Mouse (Mus musculus) MEL (cell line): ENCODE data around the gene Ddx58. TPM values are rescaled to one million over a fixed set of nuclear protein-coding genes. Genes with fewer than 3 reads are reported as not detected.

Source experiments
- DNase-seq: peaks from one replicate; pipeline ENCODE4 v3.0.0; 2011; ENCODE audit warnings: low read depth, low spot score
- H3K27ac ChIP-seq: 2 replicates; pipeline ENCODE4 v1.5.1; 2012; ENCODE audit warnings: low read depth, mild to moderate bottlenecking, control low read depth, low read length, moderate library complexity; ENCODE audit not compliant: control insufficient read depth
- H3K27me3 ChIP-seq, 2 experiments: fragments of 150-350 bp in 1 of 2; sonication (generic) in 1 of 2; 2 replicates each; pipeline ENCODE4 v1.6.1; 2012; ENCODE audit warnings: low read length in 2 of 2, mild to moderate bottlenecking in 2 of 2, improper control_type of control experiment in 1 of 2, moderate library complexity in 1 of 2; ENCODE audit not compliant: insufficient read depth in 2 of 2, control insufficient read depth in 1 of 2
- H3K36me3 ChIP-seq, 2 experiments: 2 replicates each; pipeline ENCODE4 v1.6.1; 2012 to 2014; ENCODE audit warnings: low read length in 2 of 2, improper control_type of control experiment in 1 of 2, inconsistent platforms in 1 of 2, mild to moderate bottlenecking in 1 of 2; ENCODE audit not compliant: insufficient read depth in 2 of 2, control insufficient read depth in 1 of 2
- H3K4me1 ChIP-seq, 2 experiments: fragments of 150-350 bp in 1 of 2; sonication (generic) in 1 of 2; 2 replicates each; pipeline ENCODE4 v1.6.1; 2012; ENCODE audit warnings: low read length in 2 of 2, improper control_type of control experiment in 1 of 2, mild to moderate bottlenecking in 1 of 2; ENCODE audit not compliant: insufficient read depth in 2 of 2, control insufficient read depth in 1 of 2
- H3K4me3 ChIP-seq, 2 experiments: fragments of 150-350 bp in 1 of 2; sonication (generic) in 1 of 2; 2 replicates each; pipeline ENCODE4 v1.5.1; 2012; ENCODE audit warnings: low read depth in 2 of 2, low read length in 2 of 2, mild to moderate bottlenecking in 2 of 2, moderate library complexity in 2 of 2, control low read depth in 1 of 2, improper control_type of control experiment in 1 of 2; ENCODE audit not compliant: control insufficient read depth in 1 of 2, insufficient read depth in 1 of 2
- H3K79me2 ChIP-seq: 2 replicates; pipeline ENCODE4 v1.6.1; 2012; ENCODE audit warnings: mild to moderate bottlenecking, low read length, moderate library complexity; ENCODE audit not compliant: control insufficient read depth, poor library complexity, insufficient read depth
- H3K9ac ChIP-seq: 2 replicates; pipeline ENCODE4 v1.6.1; 2012; ENCODE audit warnings: low read depth, mild to moderate bottlenecking, control low read depth, low read length, moderate library complexity; ENCODE audit not compliant: control insufficient read depth, poor library complexity, severe bottlenecking
- H3K9me3 ChIP-seq: fragments of 150-350 bp; sonication (generic); replicated peaks from 2 replicates; pipeline ENCODE4 v1.6.1; 2012; ENCODE audit warnings: mild to moderate bottlenecking, low read length, improper control_type of control experiment, moderate library complexity; ENCODE audit not compliant: insufficient read depth
- CHD2 ChIP-seq: IDR thresholded peaks from 2 replicates; pipeline ENCODE4 v1.6.1; 2011; ENCODE audit warnings: low read length, improper control_type of control experiment
- CTCF ChIP-seq, 3 experiments: IDR thresholded peaks in 2 of 3; conservative IDR thresholded peaks in 1 of 3; 2 replicates each; pipeline ENCODE4 v1.5.1; 2011 to 2012; ENCODE audit warnings: low read length in 3 of 3, low read depth in 2 of 3, mild to moderate bottlenecking in 2 of 3, improper control_type of control experiment in 1 of 3, inconsistent platforms in 1 of 3, mixed read lengths in 1 of 3, moderate library complexity in 1 of 3; ENCODE audit not compliant: control insufficient read depth in 1 of 3, insufficient read depth in 1 of 3, poor library complexity in 1 of 3, severe bottlenecking in 1 of 3
- ETS1 ChIP-seq: IDR thresholded peaks from 2 replicates; pipeline ENCODE4 v1.6.1; 2012; ENCODE audit warnings: low read depth, mild to moderate bottlenecking, inconsistent platforms, low read length, improper control_type of control experiment, moderate library complexity
- GABPA ChIP-seq: IDR thresholded peaks from 2 replicates; pipeline ENCODE4 v1.6.1; 2012; ENCODE audit warnings: low read depth, mild to moderate bottlenecking, inconsistent platforms, low read length, improper control_type of control experiment, moderate library complexity
- KAT2A ChIP-seq: conservative IDR thresholded peaks from 2 replicates; pipeline ENCODE4 v1.6.1; 2012; ENCODE audit warnings: low read depth, low read length, improper control_type of control experiment, inconsistent platforms
- MAX ChIP-seq: IDR thresholded peaks from 2 replicates; pipeline ENCODE4 v1.6.1; 2011; ENCODE audit warnings: low read length, improper control_type of control experiment
- MEF2A ChIP-seq: IDR thresholded peaks from 2 replicates; pipeline ENCODE4 v1.6.1; 2014; ENCODE audit warnings: low read depth, mild to moderate bottlenecking, inconsistent platforms, low read length, improper control_type of control experiment; ENCODE audit not compliant: poor library complexity, insufficient replicate concordance, severe bottlenecking; ENCODE audit errors: extremely low read depth
- MXI1 ChIP-seq: IDR thresholded peaks from 2 replicates; pipeline ENCODE4 v1.6.1; 2011; ENCODE audit warnings: mild to moderate bottlenecking, low read depth, low read length, improper control_type of control experiment
- MYB ChIP-seq: IDR thresholded peaks from 2 replicates; pipeline ENCODE4 v1.6.1; 2011; ENCODE audit warnings: mild to moderate bottlenecking, low read depth, low read length, improper control_type of control experiment
- NRF1 ChIP-seq: IDR thresholded peaks from 2 replicates; pipeline ENCODE4 v1.6.1; 2014; ENCODE audit warnings: low read depth, mild to moderate bottlenecking, inconsistent platforms, low read length, improper control_type of control experiment, moderate library complexity; ENCODE audit not compliant: poor library complexity, insufficient read depth, severe bottlenecking
- POLR2AphosphoS5 ChIP-seq: IDR thresholded peaks from 2 replicates; pipeline ENCODE4 v1.6.1; 2012; ENCODE audit warnings: low read depth, borderline replicate concordance, mild to moderate bottlenecking, inconsistent platforms, low read length, moderate library complexity, mixed read lengths
- RAD21 ChIP-seq: IDR thresholded peaks from 2 replicates; pipeline ENCODE4 v1.6.1; 2011; ENCODE audit warnings: mild to moderate bottlenecking, low read depth, low read length, improper control_type of control experiment
- RCOR1 ChIP-seq: IDR thresholded peaks from 2 replicates; pipeline ENCODE4 v1.6.1; 2012; ENCODE audit warnings: low read depth, mild to moderate bottlenecking, inconsistent platforms, low read length, improper control_type of control experiment
- TAL1 ChIP-seq: IDR thresholded peaks from 2 replicates; pipeline ENCODE4 v1.6.1; 2012; ENCODE audit warnings: mild to moderate bottlenecking, inconsistent platforms, low read length, moderate library complexity, mixed read lengths
- UBTF ChIP-seq: IDR thresholded peaks from 2 replicates; pipeline ENCODE4 v1.6.1; 2012; ENCODE audit warnings: low read depth, mild to moderate bottlenecking, inconsistent platforms, low read length, improper control_type of control experiment, moderate library complexity, borderline replicate concordance; ENCODE audit not compliant: insufficient read depth
- ZC3H11A ChIP-seq: IDR thresholded peaks from 2 replicates; pipeline ENCODE4 v1.6.1; 2012; ENCODE audit warnings: low read depth, mild to moderate bottlenecking, inconsistent platforms, low read length, improper control_type of control experiment
- ZMIZ1 ChIP-seq: IDR thresholded peaks from 2 replicates; pipeline ENCODE4 v1.6.1; 2012; ENCODE audit warnings: low read depth, mild to moderate bottlenecking, inconsistent platforms, low read length, improper control_type of control experiment, moderate library complexity
- polyA plus RNA-seq, 2 experiments: library from polyadenylated mRNA; stranded (reverse) in 1 of 2; unstranded in 1 of 2; fragments of >175 nt in 1 of 2; fragments of >200 nt in 1 of 2; gene quantifications; 2 replicates each; pipeline versions ENCODE4 v1.2.1 to v1.2.4; 2012; ENCODE audit warnings: low replicate concordance in 2 of 2, low read depth in 1 of 2; ENCODE audit not compliant: insufficient read length in 2 of 2, insufficient read depth in 1 of 2, missing spikeins in 1 of 2
- total RNA-seq: library from RNA; depleted of rRNA; stranded (reverse); fragments of 300-350 nt; gene quantifications from 2 replicates; pipeline ENCODE4 v1.2.3, GENCODE M21; 2012

Gene Ddx58
- total and polyA plus RNA-seq, 3 experiments, result 0.58 to 1.0 TPM; not detected in 1

- H3K27me3 ChIP-seq, result no peaks in the 10 kb centered on the region
- TF ChIP-seq MXI1 (no peak), MAX (no peak), RAD21 (no peak), ZC3H11A (no peak), ETS1 (no peak), MEF2A (no peak), TAL1 (no peak), CTCF (IDR thresholded peaks at IDR 0.05 in 2 of 3, conservative IDR thresholded peaks at IDR 0.05 in 1 of 3; ENCODE audit: control insufficient read depth in 1 of 3, insufficient read depth in 1 of 3, low read depth in 2 of 3, low read length in 3 of 3, poor library complexity in 1 of 3, severe bottlenecking in 1 of 3) (no peak), CHD2 (no peak), MYB (no peak)
- no peaks in the 10 kb centered on the region; a peak in 1 of 4 replicates for H3K36me3 ChIP-seq
- H3K9me3 ChIP-seq, result no peaks in the 10 kb centered on the region
- no peak for DNase-seq
- H3K79me2 ChIP-seq, result no peaks in the 10 kb centered on the region
- H3K4me1 ChIP-seq, result no peaks in the 10 kb centered on the region
- H3K27ac ChIP-seq, result no peak overlapping the region
- H3K4me3 ChIP-seq, result no peak overlapping the region
- no peak overlapping the region for H3K9ac ChIP-seq
Measured at GRCm38 (mm10) chr4:40184470-40184869, 55.2 kb downstream of the Ddx58 start.

DNA sequence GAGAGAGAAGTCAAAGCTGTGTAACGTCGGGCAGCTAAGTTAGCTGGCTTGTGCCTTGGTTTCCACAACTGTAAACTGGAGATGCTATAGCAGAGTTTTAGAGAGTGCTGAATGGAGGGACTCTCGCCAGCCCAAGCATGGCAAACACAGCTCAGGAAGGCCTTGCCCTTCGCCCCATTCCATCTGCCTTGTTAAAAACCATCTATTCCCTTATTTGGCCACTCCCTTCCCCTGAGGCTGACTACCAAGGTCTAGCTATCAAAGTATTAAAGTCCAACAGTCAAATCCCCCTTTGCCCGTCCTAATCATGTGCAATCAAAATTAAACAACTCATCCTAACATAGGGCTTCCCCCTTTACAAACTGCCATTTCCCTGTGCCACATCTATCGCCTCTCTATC lies 55.8 kb downstream of the Ddx58 start:
- Histone ChIP-seq H3K4me1 (peaks cover 0 to 2% of the 10 kb centered on the region in 2 experiments; a peak in 1 of 4 replicates), H3K79me2 (no peaks in the 10 kb centered on the region), H3K4me3 (no peak overlapping the region), H3K9me3 (no peaks in the 10 kb centered on the region), H3K36me3 (no peaks in the 10 kb centered on the region; a peak in 1 of 4 replicates), H3K27ac (no peak overlapping the region), H3K27me3 (no peaks in the 10 kb centered on the region), H3K9ac (no peak overlapping the region)
- DNase-seq, result no peak
- TF ChIP-seq UBTF, result no peak
- no peak for TF ChIP-seq RCOR1
- no peak for TF ChIP-seq POLR2AphosphoS5
- no peak for TF ChIP-seq KAT2A
- no peak for TF ChIP-seq ZMIZ1
- TF ChIP-seq GABPA, result no peak
- TF ChIP-seq CTCF (IDR thresholded peaks at IDR 0.05 in 2 of 3, conservative IDR thresholded peaks at IDR 0.05 in 1 of 3; ENCODE audit: control insufficient read depth in 1 of 3, insufficient read depth in 1 of 3, low read depth in 2 of 3, low read length in 3 of 3, poor library complexity in 1 of 3, severe bottlenecking in 1 of 3), result no peak
- no peak for TF ChIP-seq NRF1
